Mouse (Mus musculus): ENCODE measurements around the gene Arid3a.

Arid3a gene

GRCm38 (mm10) chr10:79909092-79909922, 17.5 kb upstream of the Arid3a start:
- peak; percentile 96 for DNase-seq

DNA sequence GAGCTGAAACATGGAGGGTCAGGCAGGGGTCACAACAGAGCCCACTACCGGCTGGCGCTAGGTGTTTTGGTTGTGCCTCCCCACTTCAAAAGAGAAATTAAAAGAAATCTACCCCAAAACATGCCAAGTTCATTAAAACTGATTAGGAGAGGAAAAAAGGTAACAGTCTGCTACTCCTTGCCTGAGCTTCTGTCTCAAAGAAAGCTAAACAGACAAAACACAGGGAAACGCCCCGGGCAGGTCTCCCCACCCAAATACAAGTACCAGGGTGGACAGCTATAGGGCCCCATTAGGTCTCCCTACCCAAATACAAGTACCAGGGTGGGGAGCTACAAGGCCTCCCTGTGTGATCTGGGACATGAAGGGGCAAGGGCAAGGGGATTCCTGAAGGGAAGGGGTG, 16.3 kb upstream of the Arid3a start, which contains the start of gene Gm26602:
TSS of gene Gm26602 (plus strand) at position 301 of the 400 bp plus-strand sequence.
- no peak for DNase-seq

- DNase-seq: no peak
Observed at GRCm38 (mm10) chr10:79912412-79912811, 14.4 kb upstream of the Arid3a start.

DNA sequence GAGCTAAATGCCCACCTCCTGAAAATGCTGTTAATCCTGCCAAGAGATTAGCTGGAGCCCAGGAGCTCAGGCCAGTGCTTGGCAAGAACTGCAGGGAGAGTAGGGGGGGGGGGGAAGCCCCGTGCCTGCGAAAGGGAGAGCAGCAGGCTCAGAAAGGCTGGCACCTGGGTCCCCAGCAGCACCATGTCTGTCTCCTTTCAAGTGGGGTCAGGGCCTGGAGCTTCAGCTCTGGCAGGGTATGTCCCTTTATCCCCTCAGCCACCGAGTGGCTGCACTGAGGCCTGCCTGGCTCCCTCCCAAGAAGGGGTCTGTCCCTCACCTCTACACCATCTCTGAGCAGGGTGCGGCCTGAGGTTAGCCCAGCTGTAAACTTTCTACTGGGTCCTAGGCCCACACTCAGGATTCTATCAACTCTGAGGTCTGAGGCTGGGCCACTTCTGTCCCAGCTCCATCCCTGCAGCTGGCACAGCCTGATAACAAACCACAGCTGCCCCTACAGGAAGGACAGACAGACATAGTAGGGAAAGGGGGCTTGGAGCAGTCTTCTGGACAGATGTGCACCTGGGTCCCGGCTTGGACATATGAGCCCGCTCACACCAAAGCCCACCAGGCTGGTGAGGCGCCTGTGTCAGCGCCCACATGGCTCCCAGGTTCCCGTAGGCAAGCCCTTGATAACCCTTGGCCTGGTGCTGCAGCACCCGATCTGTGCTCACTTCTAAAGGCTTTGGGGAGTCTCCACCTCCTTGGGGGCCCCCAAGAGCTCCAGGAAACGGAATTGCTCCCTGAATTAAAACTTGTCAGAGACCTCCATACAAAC, 12.5 kb upstream of the Arid3a start:
- no peak for DNase-seq

GRCm38 (mm10) chr10:79914948-79915596, 11.8 kb upstream of the Arid3a start:
- DNase-seq: peak; percentile 93

GRCm38 (mm10) chr10:79916081-79916480, 10.8 kb upstream of the Arid3a start:
- DNase-seq: peak; percentile 93

DNA sequence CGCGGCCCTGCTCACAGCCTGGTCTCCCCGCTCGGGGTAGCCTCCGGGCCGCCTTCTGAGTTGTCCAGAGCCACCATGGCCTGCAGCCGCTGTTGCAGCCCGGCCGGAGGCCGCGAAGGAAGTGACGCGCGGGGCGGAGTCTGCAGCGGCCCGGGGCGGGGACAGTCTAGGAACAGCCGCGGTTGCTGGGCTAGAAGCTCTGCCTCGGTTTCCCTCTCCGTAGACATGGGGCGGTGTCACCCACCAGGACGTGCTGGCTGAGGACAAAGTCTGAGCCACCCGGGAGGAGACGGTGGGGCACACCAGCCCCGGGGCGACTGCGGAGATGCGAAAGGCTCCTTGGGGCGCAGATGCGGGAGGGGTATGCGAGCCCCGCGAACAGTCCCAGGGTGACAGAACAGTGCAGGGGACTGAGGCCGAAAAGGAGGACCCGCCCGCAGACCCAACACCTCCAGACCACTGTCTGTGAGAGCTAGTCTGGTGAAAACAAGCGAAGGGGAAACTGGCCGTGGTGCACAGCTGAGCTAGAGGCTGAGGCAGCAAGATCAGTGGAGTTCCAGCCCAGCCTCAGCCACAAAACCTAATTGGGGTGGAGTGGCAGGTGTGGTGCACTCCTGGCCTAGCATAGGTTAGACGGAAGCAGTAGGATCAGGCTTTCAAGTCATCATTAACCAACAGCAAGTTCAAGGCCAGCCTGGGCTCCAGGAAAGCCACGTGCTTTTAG, 9.9 kb upstream of the Arid3a start, which contains the start of gene Kiss1r:
TSS of gene Kiss1r (plus strand) at position 164 of the 724 bp plus-strand sequence.
- peak; percentile 99 for DNase-seq

- DNase-seq: peak; percentile 91
Observed at GRCm38 (mm10) chr10:79917532-79918100, 9.2 kb upstream of the Arid3a start.

DNA sequence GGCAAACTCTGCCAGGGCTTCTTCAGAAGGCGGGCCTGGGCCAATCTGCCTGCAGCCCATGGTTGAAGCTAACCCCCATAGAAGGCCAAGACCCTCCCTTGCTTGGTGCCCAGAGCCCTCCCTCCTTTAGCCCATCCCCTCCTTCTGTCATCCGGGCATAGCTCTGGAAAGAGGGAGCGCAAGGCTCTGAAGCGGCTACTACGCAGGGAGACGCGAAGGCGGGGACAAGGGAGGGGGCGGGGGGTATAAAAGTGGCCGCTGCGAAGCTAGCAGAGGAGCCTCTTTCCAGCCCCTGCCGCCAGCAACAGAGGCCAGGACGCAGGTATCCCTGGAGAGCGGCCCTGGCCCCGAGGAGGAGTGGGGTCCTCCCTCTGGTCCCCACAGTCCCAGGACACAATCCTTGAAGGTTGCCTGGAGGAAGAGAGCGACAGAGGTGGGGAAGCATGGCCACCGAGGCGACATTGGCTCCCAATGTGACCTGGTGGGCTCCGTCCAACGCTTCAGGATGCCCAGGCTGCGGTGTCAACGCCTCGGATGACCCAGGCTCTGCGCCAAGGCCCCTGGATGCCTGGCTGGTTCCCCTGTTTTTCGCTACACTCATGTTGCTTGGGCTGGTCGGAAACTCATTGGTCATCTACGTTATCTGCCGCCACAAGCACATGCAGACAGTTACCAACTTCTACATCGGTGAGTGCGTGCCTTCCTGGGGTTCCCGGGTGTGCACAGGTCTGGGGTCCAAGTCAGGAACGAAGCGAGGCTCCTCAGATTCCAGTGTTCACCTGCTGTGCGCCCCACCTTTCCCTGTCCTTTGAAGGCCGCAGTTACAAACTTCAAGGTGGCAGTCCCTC, 8.4 kb upstream of the Arid3a start:
- peak; percentile 94 for DNase-seq

- no peak for DNase-seq
Observed at GRCm38 (mm10) chr10:79919251-79919849, 7.5 kb upstream of the Arid3a start.

DNA sequence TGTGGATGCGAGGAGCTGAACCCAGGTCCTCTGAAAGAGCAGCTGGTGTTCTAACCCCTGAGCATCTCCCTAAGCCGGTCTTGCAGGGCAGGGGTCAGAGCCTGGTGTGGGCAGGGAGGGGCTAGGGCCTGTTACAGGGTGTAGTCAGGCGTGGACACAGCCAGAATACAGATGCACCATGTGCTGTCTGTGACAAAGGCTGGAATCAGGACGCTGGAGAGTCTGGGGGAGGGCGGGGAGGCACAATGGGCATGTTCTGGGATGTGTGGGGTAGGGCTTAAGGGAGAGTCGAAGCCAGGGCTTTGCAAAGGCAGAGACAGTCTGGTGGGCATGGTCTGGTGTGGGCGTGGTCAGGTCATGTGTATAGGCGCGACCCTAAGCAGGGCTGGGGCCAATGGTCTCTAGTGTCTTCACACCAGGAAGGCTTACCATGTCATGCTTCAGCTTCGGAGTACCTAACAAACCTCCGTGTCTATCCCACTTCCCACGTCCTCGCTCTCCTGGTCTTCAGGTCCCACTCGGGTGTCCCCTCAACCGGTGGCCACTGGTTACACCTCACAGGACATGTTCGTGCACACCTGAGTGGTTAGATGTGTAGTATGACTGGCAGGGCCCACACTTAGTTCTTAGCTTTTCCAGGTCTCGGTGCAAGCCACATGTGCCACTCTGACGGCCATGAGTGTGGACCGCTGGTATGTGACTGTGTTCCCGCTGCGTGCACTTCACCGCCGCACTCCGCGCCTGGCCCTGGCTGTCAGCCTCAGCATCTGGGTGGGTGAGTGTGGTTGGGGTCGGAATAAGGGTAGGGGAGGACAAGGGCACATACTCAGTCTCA, 6.6 kb upstream of the Arid3a start:
- DNase-seq: no peak

DNA sequence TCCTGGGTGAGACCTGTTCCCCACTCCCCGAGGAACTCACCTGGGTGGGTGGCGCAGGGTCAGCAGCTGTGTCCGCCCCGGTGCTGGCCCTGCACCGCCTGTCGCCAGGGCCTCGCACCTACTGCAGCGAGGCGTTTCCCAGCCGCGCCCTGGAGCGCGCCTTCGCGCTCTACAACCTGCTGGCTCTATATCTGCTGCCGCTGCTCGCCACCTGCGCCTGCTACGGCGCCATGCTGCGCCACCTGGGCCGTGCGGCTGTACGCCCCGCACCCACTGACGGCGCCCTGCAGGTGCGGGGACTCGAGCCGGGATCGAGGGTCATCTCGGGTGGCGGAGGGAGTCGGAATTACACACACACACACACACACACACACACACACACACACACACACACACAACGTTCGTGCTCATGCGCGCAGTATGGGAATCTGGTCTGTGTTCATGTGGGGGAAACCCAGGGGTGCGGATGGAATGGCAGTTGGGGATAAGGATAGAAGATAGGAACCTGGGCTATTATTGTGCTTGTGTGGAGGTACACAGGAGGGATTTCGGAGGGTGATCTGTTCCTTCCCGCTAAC, 5.8 kb upstream of the Arid3a start, which contains the start of gene R3hdm4:
TSS of gene R3hdm4 (minus strand) at position 251 of the 578 bp plus-strand sequence.
- DNase-seq: no peak

DNA sequence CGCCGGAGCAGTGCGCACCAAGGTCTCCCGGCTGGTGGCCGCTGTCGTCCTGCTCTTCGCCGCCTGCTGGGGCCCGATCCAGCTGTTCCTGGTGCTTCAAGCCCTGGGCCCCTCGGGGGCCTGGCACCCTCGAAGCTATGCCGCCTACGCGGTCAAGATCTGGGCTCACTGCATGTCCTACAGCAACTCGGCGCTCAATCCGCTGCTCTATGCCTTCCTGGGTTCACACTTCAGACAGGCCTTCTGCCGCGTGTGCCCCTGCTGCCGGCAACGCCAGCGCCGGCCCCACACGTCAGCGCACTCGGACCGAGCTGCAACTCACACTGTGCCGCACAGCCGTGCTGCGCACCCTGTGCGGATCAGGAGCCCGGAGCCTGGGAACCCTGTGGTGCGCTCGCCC, 5.3 kb upstream of the Arid3a start:
- no peak for DNase-seq

GRCm38 (mm10) chr10:79924998-79925784, 1.7 kb upstream of the Arid3a start:
- DNase-seq: peak; percentile 98

GRCm38 (mm10) chr10:79925785-79926490, 905 bp upstream of the Arid3a start:
- no peak for DNase-seq

DNA sequence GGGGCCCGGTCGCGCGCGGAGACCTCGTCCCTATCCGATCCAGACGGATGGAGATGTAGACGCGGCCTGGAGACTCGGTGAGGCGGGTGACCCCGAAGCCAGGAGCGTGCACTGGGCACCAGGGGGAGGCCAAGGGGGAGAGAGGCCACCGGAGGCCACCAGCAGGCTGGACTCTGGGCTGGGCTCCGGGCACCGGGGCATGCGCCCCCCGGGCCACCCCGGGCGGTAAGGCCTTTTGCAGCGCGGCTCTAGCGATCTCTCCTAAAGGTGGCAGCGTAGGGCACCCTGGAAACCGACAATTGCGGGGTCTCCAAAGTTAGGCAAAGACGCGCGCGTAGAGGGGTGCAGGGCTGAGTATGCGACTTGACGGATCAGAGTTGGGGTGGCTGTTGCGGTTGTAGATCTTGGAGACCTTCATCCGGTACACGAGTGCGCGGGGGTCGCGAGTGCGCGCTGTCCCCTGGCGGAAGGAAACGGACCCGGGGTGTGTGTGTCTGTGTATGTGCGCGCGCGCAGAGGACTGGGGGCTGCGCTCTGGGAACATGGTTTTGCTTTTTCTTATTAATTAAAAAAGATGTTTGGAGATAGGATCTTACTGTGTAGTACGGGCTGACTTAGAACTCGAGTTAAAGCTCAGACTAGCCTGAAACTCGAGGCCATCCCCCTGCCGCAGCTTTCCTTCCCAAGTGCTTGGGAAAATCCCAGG, 634 bp downstream of the Arid3a start:
- peak; percentile 97 for DNase-seq
